Mouse (Mus musculus) MEL (cell line): Measurements from ENCODE around the gene Rftn1. TPM values are rescaled to one million over a fixed set of nuclear protein-coding genes. Genes with fewer than 3 reads are reported as not detected.

Source experiments
- DNase-seq: peaks from one replicate; pipeline ENCODE4 v3.0.0; 2011; ENCODE audit warnings: low read depth, low spot score
- H3K27ac ChIP-seq: 2 replicates; pipeline ENCODE4 v1.5.1; 2012; ENCODE audit warnings: low read depth, mild to moderate bottlenecking, control low read depth, low read length, moderate library complexity; ENCODE audit not compliant: control insufficient read depth
- H3K27me3 ChIP-seq, 2 experiments: fragments of 150-350 bp in 1 of 2; sonication (generic) in 1 of 2; 2 replicates each; pipeline ENCODE4 v1.6.1; 2012; ENCODE audit warnings: low read length in 2 of 2, mild to moderate bottlenecking in 2 of 2, improper control_type of control experiment in 1 of 2, moderate library complexity in 1 of 2; ENCODE audit not compliant: insufficient read depth in 2 of 2, control insufficient read depth in 1 of 2
- H3K36me3 ChIP-seq, 2 experiments: 2 replicates each; pipeline ENCODE4 v1.6.1; 2012 to 2014; ENCODE audit warnings: low read length in 2 of 2, improper control_type of control experiment in 1 of 2, inconsistent platforms in 1 of 2, mild to moderate bottlenecking in 1 of 2; ENCODE audit not compliant: insufficient read depth in 2 of 2, control insufficient read depth in 1 of 2
- H3K4me1 ChIP-seq, 2 experiments: fragments of 150-350 bp in 1 of 2; sonication (generic) in 1 of 2; 2 replicates each; pipeline ENCODE4 v1.6.1; 2012; ENCODE audit warnings: low read length in 2 of 2, improper control_type of control experiment in 1 of 2, mild to moderate bottlenecking in 1 of 2; ENCODE audit not compliant: insufficient read depth in 2 of 2, control insufficient read depth in 1 of 2
- H3K4me3 ChIP-seq, 2 experiments: fragments of 150-350 bp in 1 of 2; sonication (generic) in 1 of 2; 2 replicates each; pipeline ENCODE4 v1.5.1; 2012; ENCODE audit warnings: low read depth in 2 of 2, low read length in 2 of 2, mild to moderate bottlenecking in 2 of 2, moderate library complexity in 2 of 2, control low read depth in 1 of 2, improper control_type of control experiment in 1 of 2; ENCODE audit not compliant: control insufficient read depth in 1 of 2, insufficient read depth in 1 of 2
- H3K79me2 ChIP-seq: 2 replicates; pipeline ENCODE4 v1.6.1; 2012; ENCODE audit warnings: mild to moderate bottlenecking, low read length, moderate library complexity; ENCODE audit not compliant: control insufficient read depth, poor library complexity, insufficient read depth
- H3K9ac ChIP-seq: 2 replicates; pipeline ENCODE4 v1.6.1; 2012; ENCODE audit warnings: low read depth, mild to moderate bottlenecking, control low read depth, low read length, moderate library complexity; ENCODE audit not compliant: control insufficient read depth, poor library complexity, severe bottlenecking
- H3K9me3 ChIP-seq: fragments of 150-350 bp; sonication (generic); replicated peaks from 2 replicates; pipeline ENCODE4 v1.6.1; 2012; ENCODE audit warnings: mild to moderate bottlenecking, low read length, improper control_type of control experiment, moderate library complexity; ENCODE audit not compliant: insufficient read depth
- CHD1 ChIP-seq: IDR thresholded peaks from 2 replicates; pipeline ENCODE4 v1.6.1; 2012; ENCODE audit warnings: low read depth, mild to moderate bottlenecking, inconsistent platforms, low read length, improper control_type of control experiment
- CTCF ChIP-seq, 3 experiments: IDR thresholded peaks in 2 of 3; conservative IDR thresholded peaks in 1 of 3; 2 replicates each; pipeline ENCODE4 v1.5.1; 2011 to 2012; ENCODE audit warnings: low read length in 3 of 3, low read depth in 2 of 3, mild to moderate bottlenecking in 2 of 3, improper control_type of control experiment in 1 of 3, inconsistent platforms in 1 of 3, mixed read lengths in 1 of 3, moderate library complexity in 1 of 3; ENCODE audit not compliant: control insufficient read depth in 1 of 3, insufficient read depth in 1 of 3, poor library complexity in 1 of 3, severe bottlenecking in 1 of 3
- E2F4 ChIP-seq: IDR thresholded peaks from 2 replicates; pipeline ENCODE4 v1.6.1; 2011; ENCODE audit warnings: low read depth, low read length, improper control_type of control experiment, borderline replicate concordance
- EP300 ChIP-seq, 2 experiments: IDR thresholded peaks; 2 replicates each; pipeline ENCODE4 v1.6.1; 2011; ENCODE audit warnings: improper control_type of control experiment in 2 of 2, low read length in 2 of 2, low read depth in 1 of 2, mild to moderate bottlenecking in 1 of 2
- GATA1 ChIP-seq: IDR thresholded peaks from 2 replicates; pipeline ENCODE4 v1.6.1; 2011; ENCODE audit warnings: low read depth, low read length, improper control_type of control experiment
- HCFC1 ChIP-seq: IDR thresholded peaks from 2 replicates; pipeline ENCODE4 v1.6.1; 2012; ENCODE audit warnings: low read depth, mild to moderate bottlenecking, inconsistent platforms, low read length, improper control_type of control experiment, moderate library complexity
- MAFK ChIP-seq: IDR thresholded peaks from 2 replicates; pipeline ENCODE4 v1.6.1; 2011; ENCODE audit warnings: low read depth, mild to moderate bottlenecking, low read length, improper control_type of control experiment, borderline replicate concordance
- MAX ChIP-seq: IDR thresholded peaks from 2 replicates; pipeline ENCODE4 v1.6.1; 2011; ENCODE audit warnings: low read length, improper control_type of control experiment
- MEF2A ChIP-seq: IDR thresholded peaks from 2 replicates; pipeline ENCODE4 v1.6.1; 2014; ENCODE audit warnings: low read depth, mild to moderate bottlenecking, inconsistent platforms, low read length, improper control_type of control experiment; ENCODE audit not compliant: poor library complexity, insufficient replicate concordance, severe bottlenecking; ENCODE audit errors: extremely low read depth
- MYB ChIP-seq: IDR thresholded peaks from 2 replicates; pipeline ENCODE4 v1.6.1; 2011; ENCODE audit warnings: mild to moderate bottlenecking, low read depth, low read length, improper control_type of control experiment
- NELFE ChIP-seq: IDR thresholded peaks from 2 replicates; pipeline ENCODE4 v1.6.1; 2011; ENCODE audit warnings: low read depth, low read length, improper control_type of control experiment
- POLR2AphosphoS5 ChIP-seq: IDR thresholded peaks from 2 replicates; pipeline ENCODE4 v1.6.1; 2012; ENCODE audit warnings: low read depth, borderline replicate concordance, mild to moderate bottlenecking, inconsistent platforms, low read length, moderate library complexity, mixed read lengths
- SMC3 ChIP-seq: IDR thresholded peaks from 2 replicates; pipeline ENCODE4 v1.6.1; 2011; ENCODE audit warnings: low read depth, low read length, improper control_type of control experiment
- TAL1 ChIP-seq: IDR thresholded peaks from 2 replicates; pipeline ENCODE4 v1.6.1; 2012; ENCODE audit warnings: mild to moderate bottlenecking, inconsistent platforms, low read length, moderate library complexity, mixed read lengths
- TCF12 ChIP-seq: IDR thresholded peaks from 2 replicates; pipeline ENCODE4 v1.6.1; 2014; ENCODE audit warnings: low read depth, mild to moderate bottlenecking, inconsistent platforms, low read length, improper control_type of control experiment, moderate library complexity
- ZKSCAN1 ChIP-seq: IDR thresholded peaks from 2 replicates; pipeline ENCODE4 v1.6.1; 2012; ENCODE audit warnings: low read depth, mild to moderate bottlenecking, inconsistent platforms, low read length, improper control_type of control experiment, moderate library complexity
- ZMIZ1 ChIP-seq: IDR thresholded peaks from 2 replicates; pipeline ENCODE4 v1.6.1; 2012; ENCODE audit warnings: low read depth, mild to moderate bottlenecking, inconsistent platforms, low read length, improper control_type of control experiment, moderate library complexity
- polyA plus RNA-seq, 2 experiments: library from polyadenylated mRNA; stranded (reverse) in 1 of 2; unstranded in 1 of 2; fragments of >175 nt in 1 of 2; fragments of >200 nt in 1 of 2; gene quantifications; 2 replicates each; pipeline versions ENCODE4 v1.2.1 to v1.2.4; 2012; ENCODE audit warnings: low replicate concordance in 2 of 2, low read depth in 1 of 2; ENCODE audit not compliant: insufficient read length in 2 of 2, insufficient read depth in 1 of 2, missing spikeins in 1 of 2
- total RNA-seq: library from RNA; depleted of rRNA; stranded (reverse); fragments of 300-350 nt; gene quantifications from 2 replicates; pipeline ENCODE4 v1.2.3, GENCODE M21; 2012

Rftn1 gene
- total and polyA plus RNA-seq, 3 experiments: 70.2 to 76.1 TPM; not detected in 1

DNA sequence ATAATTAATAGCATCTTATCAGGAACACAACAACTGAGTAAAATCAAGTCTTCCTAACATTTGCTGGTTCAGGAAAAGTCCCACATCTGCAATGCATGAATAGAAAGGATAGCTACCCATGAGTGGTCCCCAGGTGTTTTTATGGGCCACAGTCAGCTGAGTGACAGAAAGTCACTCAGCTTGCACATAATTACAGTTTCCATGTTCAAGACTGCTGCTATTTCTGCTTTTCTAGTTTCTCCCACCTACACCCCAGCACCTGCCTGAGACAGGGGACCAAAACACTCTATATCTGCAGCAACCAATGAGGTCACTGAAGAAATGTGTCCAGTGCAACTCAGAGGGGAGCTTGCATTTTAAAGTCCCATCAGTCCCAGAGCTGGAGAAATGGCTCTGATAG is 95.9 kb downstream of the Rftn1 start:
- Histone ChIP-seq H3K9me3 (no peaks in the 10 kb centered on the region), H3K4me1 (peaks cover 0 to 4% of the 10 kb centered on the region in 2 experiments; a peak in 1 of 4 replicates), H3K9ac (no peak overlapping the region), H3K36me3 (peaks cover 0 to 2% of the 10 kb centered on the region in 2 experiments; a peak in 2 of 4 replicates), H3K27ac (no peak overlapping the region), H3K79me2 (no peaks in the 10 kb centered on the region), H3K4me3 (no peak overlapping the region), H3K27me3 (no peaks in the 10 kb centered on the region)
- DNase-seq: no peak
- TF ChIP-seq TAL1 (no peak), E2F4 (no peak), HCFC1 (no peak), MAFK (no peak), SMC3 (no peak), ZKSCAN1 (no peak), ZMIZ1 (no peak), POLR2AphosphoS5 (no peak)

- TF ChIP-seq CHD1 (no peak), NELFE (no peak), EP300 (IDR thresholded peaks at IDR 0.05; ENCODE audit: low read depth in 1 of 2, low read length in 2 of 2) (no peak), GATA1 (no peak), ZMIZ1 (no peak), MAX (no peak), MAFK (no peak), CTCF (IDR thresholded peaks at IDR 0.05 in 2 of 3, conservative IDR thresholded peaks at IDR 0.05 in 1 of 3; ENCODE audit: control insufficient read depth in 1 of 3, insufficient read depth in 1 of 3, low read depth in 2 of 3, low read length in 3 of 3, poor library complexity in 1 of 3, severe bottlenecking in 1 of 3) (no peak), MYB (no peak), MEF2A (no peak), TCF12 (no peak)
- TF ChIP-seq, all 39 proteins: peak for 0
- Histone ChIP-seq H3K4me1 (peaks cover 0 to 4% of the 10 kb centered on the region in 2 experiments; a peak in 1 of 4 replicates), H3K9ac (no peak overlapping the region), H3K27me3 (no peaks in the 10 kb centered on the region), H3K79me2 (no peaks in the 10 kb centered on the region), H3K4me3 (no peak overlapping the region), H3K27ac (no peak overlapping the region), H3K9me3 (no peaks in the 10 kb centered on the region), H3K36me3 (peaks cover 0 to 2% of the 10 kb centered on the region in 2 experiments; a peak in 2 of 4 replicates)
- no peak for DNase-seq
These were observed 96.4 kb downstream of the Rftn1 start for GRCm38 (mm10) chr17:50094077-50094476.
